Mouse (Mus musculus) neural tube, embryonic 12.5 days (tissue): ENCODE measurements around the gene Trpm7. TPM values are rescaled to one million over a fixed set of nuclear protein-coding genes. Genes with fewer than 3 reads are reported as not detected.

Experiments
- ATAC-seq: fragments of 200-750 bp; cut with Nextera tagmentation; 2 replicates; pipeline ENCODE4 v1.8.0; 2017; ENCODE audit warnings: low read depth, mild to moderate bottlenecking, moderate TSS enrichment, moderate library complexity; ENCODE audit not compliant: low FRiP score
- H3K27ac ChIP-seq: fragments of 300-500 bp; sonication (generic); 2 replicates; pipeline ENCODE4 v1.5.1; 2016
- H3K27me3 ChIP-seq: fragments of 300-500 bp; sonication (generic); replicated peaks from 2 replicates; pipeline ENCODE4 v1.6.1; 2016; ENCODE audit warnings: mild to moderate bottlenecking
- H3K36me3 ChIP-seq: fragments of 300-500 bp; sonication (generic); 2 replicates; pipeline ENCODE4 v1.6.1; 2016; ENCODE audit warnings: mild to moderate bottlenecking
- H3K4me1 ChIP-seq: fragments of 300-500 bp; sonication (generic); 2 replicates; pipeline ENCODE4 v1.6.1; 2016
- H3K4me2 ChIP-seq: fragments of 300-500 bp; sonication (generic); replicated peaks from 2 replicates; pipeline ENCODE4 v1.6.1; 2016; ENCODE audit warnings: mild to moderate bottlenecking
- H3K4me3 ChIP-seq: fragments of 300-500 bp; sonication (generic); 2 replicates; pipeline ENCODE4 v1.5.1; 2016
- H3K9ac ChIP-seq: fragments of 300-500 bp; sonication (generic); 2 replicates; pipeline ENCODE4 v1.6.1; 2016; ENCODE audit warnings: mild to moderate bottlenecking
- H3K9me3 ChIP-seq: fragments of 300-500 bp; sonication (generic); 2 replicates; pipeline ENCODE4 v1.6.1; 2016; ENCODE audit warnings: mild to moderate bottlenecking
- WGBS: fragments of 180-500 bp; shearing (Covaris S2); methylation state at CpG from one replicate; pipeline ENCODE4 v1.1.7; 2016; 5-methylcytosine and 5-hydroxymethylcytosine counted together
- polyA plus RNA-seq: library from polyadenylated mRNA; unstranded; fragments of >200 nt; fragmentation: Nextera tagmentation; extraction: Ambion mirVana; gene quantifications from 2 replicates; pipeline ENCODE4 v1.2.1, GENCODE M21; 2016

Gene Trpm7
- 34.0 and 35.3 TPM in 2 replicates for polyA plus RNA-seq

DNA sequence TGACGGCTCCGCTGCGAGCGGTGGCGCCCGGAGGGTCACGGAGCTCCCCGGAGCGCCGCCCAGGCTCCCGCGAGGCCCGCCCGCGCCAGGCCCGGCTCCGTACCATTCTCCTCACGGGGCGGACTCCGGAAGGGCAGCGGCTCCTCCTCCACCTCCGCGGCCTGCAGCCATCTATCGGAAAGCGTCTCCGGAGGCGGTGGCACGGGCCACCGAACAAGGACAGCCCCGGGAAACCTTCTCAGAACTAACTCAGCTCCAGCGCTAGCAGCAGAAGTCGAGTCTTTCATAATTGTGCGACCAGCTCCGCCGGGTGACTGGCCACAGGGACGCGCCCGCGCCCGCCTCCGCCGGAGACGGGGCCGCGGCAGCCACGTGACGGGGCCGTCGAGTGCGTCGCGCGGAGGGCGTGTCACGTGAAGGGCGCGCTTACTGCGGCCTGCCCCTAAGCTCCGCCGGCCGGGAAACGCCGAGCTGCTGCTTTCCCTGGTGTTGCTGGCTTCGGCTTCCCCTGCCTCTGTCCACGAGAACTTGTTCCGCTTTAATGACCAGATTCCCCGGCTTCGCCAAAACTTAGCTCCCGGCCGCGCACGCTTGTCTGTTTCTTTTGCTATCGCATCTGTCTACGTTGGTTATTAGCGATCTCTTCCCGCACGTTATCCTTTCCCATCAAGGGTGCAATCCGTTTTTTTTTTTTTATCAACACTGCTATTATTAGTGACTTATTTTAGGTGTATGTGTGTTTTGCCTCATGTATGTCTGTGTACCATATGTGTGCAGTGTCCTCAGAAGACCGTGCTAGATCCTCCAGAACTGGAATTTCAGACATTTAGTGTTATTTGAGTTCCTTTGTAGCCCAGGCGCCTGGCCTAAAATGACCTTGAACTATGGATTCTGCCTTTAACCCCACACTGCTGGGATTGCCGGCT is at the start of gene Trpm7:
Gene Trpm7, minus strand, starts transcription at position 360 of the 926 bp plus-strand sequence.
- no peaks in the 10 kb centered on the region for H3K36me3 ChIP-seq
- H3K27me3 ChIP-seq = no peaks in the 10 kb centered on the region
- peak within 1 kb of the TSS; percentile 83 for H3K27ac ChIP-seq
- ATAC-seq = peak; percentile 98
- H3K9me3 ChIP-seq = no peaks in the 10 kb centered on the region
- WGBS = 1% methylated on average over 81 of the region's 81 CpGs
- peak within 1 kb of the TSS; percentile 83 for H3K9ac ChIP-seq
- H3K4me3 ChIP-seq = peak within 1 kb of the TSS; percentile 88
- peak within 1 kb of the TSS; percentile 77 for H3K4me2 ChIP-seq
- peaks cover 5% of the 10 kb centered on the region; the same call in 1 of the 2 replicates for H3K4me1 ChIP-seq

DNA sequence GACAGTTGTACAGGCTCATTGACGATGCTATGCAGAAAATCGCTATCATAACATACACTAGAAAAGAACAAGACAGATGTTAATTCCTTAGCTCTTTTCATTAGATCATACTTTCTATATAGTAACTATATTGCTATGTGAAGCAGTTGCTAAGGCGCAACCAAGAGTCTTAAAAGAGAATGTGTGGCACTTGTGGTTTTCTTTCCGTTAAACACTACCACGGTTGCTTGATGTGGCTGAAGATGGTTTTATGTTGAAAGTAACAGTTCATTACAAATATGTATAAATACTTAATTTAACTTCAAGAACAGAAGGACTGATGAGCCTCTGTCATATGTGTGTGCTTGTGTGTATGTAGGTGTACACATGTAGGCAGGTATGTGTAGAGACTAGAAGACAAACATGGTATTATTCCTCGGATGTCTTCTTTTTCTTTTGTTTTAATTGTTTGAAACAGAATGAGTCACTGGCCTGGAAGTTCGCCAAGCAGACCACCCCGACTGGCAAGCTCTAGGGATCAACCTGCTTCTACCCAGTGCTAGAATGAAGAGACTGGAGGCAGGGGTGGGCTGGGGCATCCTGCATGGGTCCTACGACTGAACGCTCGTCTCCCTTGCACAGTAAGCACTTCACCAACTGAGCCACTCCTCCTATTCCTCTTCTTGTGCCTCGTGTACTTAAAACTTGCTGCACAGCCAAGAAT is 44.5 kb upstream of the Trpm7 start:
- Histone ChIP-seq H3K4me1 (no peaks in the 10 kb centered on the region), H3K4me3 (no peak overlapping the region), H3K9me3 (no peaks in the 10 kb centered on the region), H3K27ac (no peak overlapping the region), H3K4me2 (no peak overlapping the region), H3K36me3 (peaks cover 55% of the 10 kb centered on the region), H3K9ac (no peak overlapping the region), H3K27me3 (no peaks in the 10 kb centered on the region)
- WGBS = 92% methylated on average over 12 of the region's 12 CpGs
- ATAC-seq = no peak

DNA sequence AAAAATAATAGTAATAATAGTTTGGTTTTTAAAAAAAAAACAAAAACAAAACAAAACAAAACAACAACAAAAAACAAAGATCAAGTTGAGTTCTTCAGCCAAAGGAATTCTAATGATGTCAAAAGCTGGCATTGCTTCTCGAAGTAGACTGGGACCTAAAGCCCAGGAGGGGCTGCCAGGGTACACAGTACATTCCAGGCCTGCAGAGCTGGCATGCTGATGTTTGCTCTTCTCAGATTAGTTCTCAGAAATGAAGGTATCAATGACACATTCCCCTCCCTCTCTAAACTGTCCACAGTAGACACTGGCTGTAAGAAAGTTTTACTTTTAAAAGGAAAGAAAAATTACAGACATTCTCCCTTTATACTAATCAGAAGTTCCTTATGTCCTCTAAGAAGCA is 40.2 kb upstream of the Trpm7 start:
- H3K27me3 ChIP-seq = no peaks in the 10 kb centered on the region

DNA sequence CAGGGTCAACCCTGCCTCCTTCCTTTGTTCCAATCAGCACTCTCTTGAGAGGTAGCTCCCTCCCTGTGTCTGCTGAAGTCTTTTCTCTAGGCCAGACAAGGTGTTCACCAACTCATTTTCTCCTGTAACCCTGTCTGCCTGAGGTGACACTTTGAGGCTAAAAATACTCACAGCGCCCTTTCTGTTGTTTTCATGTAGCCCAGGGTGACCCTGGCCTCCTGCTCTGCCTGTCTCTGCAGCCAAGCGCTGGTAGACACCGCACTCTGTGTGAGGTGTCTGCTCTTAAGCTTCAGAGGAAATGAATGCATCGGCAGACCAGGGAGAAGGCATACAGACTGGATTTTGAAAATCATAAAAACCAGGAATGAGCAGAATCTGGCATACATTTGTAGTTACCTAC is 38.1 kb upstream of the Trpm7 start:
- Histone ChIP-seq H3K9ac (no peak overlapping the region), H3K27ac (no peak overlapping the region), H3K36me3 (peaks cover 28% of the 10 kb centered on the region), H3K9me3 (no peaks in the 10 kb centered on the region), H3K4me2 (no peak overlapping the region), H3K4me1 (no peaks in the 10 kb centered on the region), H3K4me3 (no peak overlapping the region), H3K27me3 (no peaks in the 10 kb centered on the region)
- 72% methylated on average over 4 of the region's 4 CpGs for WGBS
- ATAC-seq = no peak

More for the DNA sequence above, 40.2 kb upstream of the Trpm7 start:
- WGBS = 81% methylated on average over 1 of the region's 1 CpGs
- H3K4me1 ChIP-seq = no peaks in the 10 kb centered on the region
- H3K36me3 ChIP-seq = peaks cover 38% of the 10 kb centered on the region
- H3K9ac ChIP-seq = no peak overlapping the region
- no peak overlapping the region for H3K27ac ChIP-seq
- no peak overlapping the region for H3K4me3 ChIP-seq
- no peaks in the 10 kb centered on the region for H3K9me3 ChIP-seq
- ATAC-seq = no peak
- no peak overlapping the region for H3K4me2 ChIP-seq

DNA sequence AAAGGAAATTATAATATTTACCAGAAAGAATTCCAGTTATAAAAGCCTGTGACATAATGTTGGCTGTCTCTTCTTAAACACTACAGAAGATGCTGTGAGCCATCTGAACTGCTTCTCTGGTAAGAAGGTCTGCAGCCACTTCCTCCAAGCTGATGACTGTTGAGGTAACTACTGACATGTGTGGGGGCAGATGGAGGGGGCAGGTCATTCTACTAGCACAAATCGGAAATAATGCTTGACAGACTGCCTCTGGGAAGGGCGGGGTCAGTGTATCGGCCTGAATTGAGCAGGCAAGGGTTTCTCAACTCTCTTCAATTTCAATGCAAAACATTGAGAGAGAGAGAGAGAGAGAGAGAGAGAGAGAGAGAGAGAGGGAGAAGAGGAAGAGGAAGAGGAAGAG is 28.1 kb upstream of the Trpm7 start:
- Histone ChIP-seq H3K9me3 (no peaks in the 10 kb centered on the region), H3K4me1 (no peaks in the 10 kb centered on the region), H3K9ac (no peak overlapping the region), H3K27ac (no peak overlapping the region), H3K27me3 (no peaks in the 10 kb centered on the region), H3K36me3 (peaks cover 34% of the 10 kb centered on the region), H3K4me2 (no peak overlapping the region), H3K4me3 (no peak overlapping the region)
- WGBS = 82% methylated on average over 3 of the region's 3 CpGs
- no peak for ATAC-seq

DNA sequence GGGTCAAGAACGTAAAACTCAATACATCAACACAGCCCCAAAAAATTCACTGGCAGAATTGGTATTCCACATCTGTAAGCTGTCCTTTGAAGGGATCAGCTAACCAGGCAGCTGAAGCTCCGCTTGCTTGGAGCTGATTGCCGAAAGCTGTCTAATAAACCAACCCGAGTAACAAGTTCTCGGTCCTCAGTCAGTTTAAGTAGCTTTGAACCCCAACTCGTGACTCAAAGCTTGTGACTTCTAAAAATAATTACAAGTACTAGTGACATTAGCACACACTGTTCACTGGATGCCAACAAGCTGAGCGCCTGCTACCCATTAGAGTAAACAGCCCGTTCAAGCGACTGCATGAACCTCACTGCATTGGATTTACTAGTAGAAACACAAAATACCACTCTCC is 21.5 kb upstream of the Trpm7 start:
- no peak for ATAC-seq
- Histone ChIP-seq H3K4me1 (no peaks in the 10 kb centered on the region), H3K27ac (no peak overlapping the region), H3K9ac (no peak overlapping the region), H3K27me3 (no peaks in the 10 kb centered on the region), H3K4me2 (no peak overlapping the region), H3K9me3 (no peaks in the 10 kb centered on the region), H3K4me3 (no peak overlapping the region), H3K36me3 (peaks cover 15% of the 10 kb centered on the region)
- WGBS = 94% methylated on average over 9 of the region's 9 CpGs

DNA sequence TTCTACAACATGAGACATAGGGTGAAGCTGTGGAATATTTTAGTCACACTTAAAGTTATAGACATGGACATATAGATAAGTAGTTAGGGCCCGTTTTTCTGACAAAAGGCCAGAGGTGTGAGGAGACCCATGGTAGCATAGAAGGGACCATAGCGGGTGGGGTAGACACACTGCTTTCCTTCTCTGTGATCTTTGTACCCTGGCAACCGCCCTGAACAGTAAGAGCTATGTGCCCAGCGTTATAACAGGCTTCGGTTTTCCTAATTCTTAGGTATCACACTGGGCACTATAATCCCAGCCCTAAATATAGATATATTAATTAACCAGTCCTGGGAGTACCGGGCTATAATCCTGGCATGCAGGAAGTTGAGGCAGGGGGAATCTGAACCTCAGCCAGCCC is 20.9 kb upstream of the Trpm7 start:
- Histone ChIP-seq H3K27ac (no peak overlapping the region), H3K4me3 (no peak overlapping the region), H3K9ac (no peak overlapping the region), H3K4me1 (no peaks in the 10 kb centered on the region), H3K36me3 (peaks cover 13% of the 10 kb centered on the region), H3K4me2 (no peak overlapping the region), H3K27me3 (no peaks in the 10 kb centered on the region), H3K9me3 (no peaks in the 10 kb centered on the region)
- whole genome bisulfite sequencing = 91% methylated on average over 6 of the region's 6 CpGs
- no peak for ATAC-seq

DNA sequence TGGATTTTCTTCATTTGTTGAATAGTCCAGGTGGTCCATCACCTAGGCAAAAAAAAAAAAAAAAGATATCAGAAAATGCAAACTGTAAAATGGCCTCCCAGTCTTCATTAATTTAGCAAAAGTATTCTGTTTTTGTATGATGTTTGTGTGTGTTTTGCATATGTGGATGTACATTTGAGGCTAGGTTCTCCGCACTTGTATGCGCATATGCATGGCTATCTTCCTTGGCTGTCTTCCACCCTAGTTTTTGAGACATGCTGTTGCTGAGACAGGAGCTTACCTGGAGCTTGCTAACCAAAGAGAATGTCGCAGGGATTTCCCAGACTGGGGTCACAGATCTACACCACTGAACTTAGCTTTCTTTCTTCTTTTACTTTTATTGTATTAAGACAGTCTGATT is 18.2 kb upstream of the Trpm7 start:
- WGBS = 90% methylated on average over 3 of the region's 3 CpGs
- no peak overlapping the region for H3K4me3 ChIP-seq
- H3K9ac ChIP-seq = no peak overlapping the region
- H3K36me3 ChIP-seq = peaks cover 10% of the 10 kb centered on the region
- no peaks in the 10 kb centered on the region for H3K9me3 ChIP-seq
- H3K4me2 ChIP-seq = no peak overlapping the region
- no peak overlapping the region for H3K27ac ChIP-seq
- H3K27me3 ChIP-seq = no peaks in the 10 kb centered on the region
- no peak for ATAC-seq
- no peaks in the 10 kb centered on the region for H3K4me1 ChIP-seq

DNA sequence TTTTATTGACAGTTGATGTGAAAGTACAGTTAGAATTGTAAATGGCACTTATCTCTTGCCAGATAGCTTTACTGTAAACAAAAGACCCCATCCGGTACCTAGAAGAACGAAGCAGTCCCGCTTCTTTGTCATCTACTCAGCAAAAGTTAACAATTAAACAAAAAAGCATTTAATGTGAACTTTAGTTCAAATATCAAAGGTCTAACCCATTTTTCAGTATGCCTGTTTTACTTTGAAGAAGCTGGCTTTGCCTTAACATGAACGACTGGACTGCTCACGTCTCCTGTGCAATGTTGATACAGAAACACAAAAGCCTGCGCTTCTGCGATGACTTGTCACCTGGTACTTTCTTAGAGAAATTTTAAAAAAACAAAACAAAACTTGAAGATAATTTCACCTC is 16.3 kb upstream of the Trpm7 start:
- no peak for ATAC-seq
- no peaks in the 10 kb centered on the region for H3K27me3 ChIP-seq
- no peak overlapping the region for H3K4me3 ChIP-seq
- no peak overlapping the region for H3K9ac ChIP-seq
- H3K36me3 ChIP-seq = peaks cover 7% of the 10 kb centered on the region; the same call in 1 of the 2 replicates
- no peak overlapping the region for H3K27ac ChIP-seq
- H3K4me1 ChIP-seq = no peaks in the 10 kb centered on the region
- WGBS = 95% methylated on average over 7 of the region's 7 CpGs
- H3K4me2 ChIP-seq = no peak overlapping the region
- no peaks in the 10 kb centered on the region for H3K9me3 ChIP-seq

DNA sequence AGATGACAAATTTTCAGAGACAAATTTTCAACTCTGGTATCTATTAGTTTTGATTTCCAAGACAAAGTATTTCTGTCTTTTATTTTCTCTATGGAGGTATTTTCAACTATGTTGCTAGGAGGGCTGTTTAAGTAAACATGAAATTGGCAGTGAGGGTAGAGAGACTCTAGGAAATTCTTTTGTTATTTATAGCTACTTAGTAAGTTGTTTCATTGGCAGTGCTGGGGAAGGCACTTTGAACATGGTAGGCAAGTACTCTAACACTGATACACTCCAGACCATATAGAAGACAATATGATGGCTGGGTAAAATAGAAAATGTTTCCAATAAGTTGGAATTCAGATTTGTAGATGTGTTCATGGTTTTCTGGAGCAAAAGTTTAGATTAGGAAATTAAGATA is 15.7 kb upstream of the Trpm7 start:
- no peak overlapping the region for H3K27ac ChIP-seq
- H3K4me2 ChIP-seq = no peak overlapping the region
- no peak for ATAC-seq

DNA sequence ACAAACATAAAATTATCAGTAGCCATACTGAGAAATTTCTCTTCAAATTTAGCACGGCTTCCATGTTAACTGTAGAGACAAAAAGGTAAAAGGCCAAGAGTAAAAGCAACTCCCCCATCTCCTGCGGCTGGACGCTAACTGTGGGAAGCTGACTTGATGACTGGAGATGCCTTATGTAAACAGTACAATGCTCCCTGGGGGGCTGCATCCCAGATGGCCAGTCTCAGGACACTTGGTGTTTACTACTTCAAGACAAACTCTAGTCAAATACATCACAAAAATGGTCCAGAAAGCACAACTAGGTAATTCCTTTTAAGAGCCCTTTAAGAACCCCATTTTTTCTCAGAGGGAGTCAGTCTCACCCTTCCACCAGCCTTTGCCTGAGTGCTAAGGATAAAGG is 11.1 kb upstream of the Trpm7 start:
- Histone ChIP-seq H3K9me3 (no peaks in the 10 kb centered on the region), H3K9ac (no peak overlapping the region), H3K27ac (no peak overlapping the region), H3K4me2 (no peak overlapping the region), H3K4me1 (no peaks in the 10 kb centered on the region), H3K27me3 (no peaks in the 10 kb centered on the region), H3K4me3 (no peak overlapping the region), H3K36me3 (0 out of 2 replicates have a peak, but pooled peaks cover 4% of the 10 kb centered on the region)
- WGBS = 60% methylated on average over 3 of the region's 3 CpGs
- no peak for ATAC-seq

More for the DNA sequence above, 15.7 kb upstream of the Trpm7 start:
- Histone ChIP-seq H3K9me3 (no peaks in the 10 kb centered on the region), H3K4me1 (no peaks in the 10 kb centered on the region), H3K36me3 (peaks cover 7% of the 10 kb centered on the region; the same call in 1 of the 2 replicates), H3K4me3 (no peak overlapping the region), H3K27me3 (no peaks in the 10 kb centered on the region), H3K9ac (no peak overlapping the region)

DNA sequence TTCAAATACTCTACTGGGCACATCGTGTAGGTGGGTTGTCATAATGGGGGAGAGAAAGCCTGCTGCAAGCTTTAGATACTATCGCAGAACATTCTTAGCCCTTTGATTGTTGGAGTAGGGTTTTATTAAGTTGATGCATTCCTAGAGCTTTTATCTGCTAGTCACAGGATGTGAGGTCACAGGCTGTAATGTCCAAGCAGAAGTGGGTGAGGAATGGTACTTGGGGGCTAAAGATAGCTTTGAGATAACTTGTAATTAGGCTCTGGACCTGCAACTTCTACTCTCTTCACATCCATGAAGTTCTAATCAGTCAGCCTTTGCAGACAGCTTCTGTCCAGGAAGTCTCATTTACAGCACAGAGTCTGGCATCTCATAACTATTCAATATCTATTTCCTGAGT is 9.8 kb upstream of the Trpm7 start:
- Histone ChIP-seq H3K27me3 (no peaks in the 10 kb centered on the region), H3K27ac (no peak overlapping the region), H3K36me3 (no peaks in the 10 kb centered on the region), H3K4me2 (no peak overlapping the region), H3K9ac (no peak overlapping the region), H3K4me1 (no peaks in the 10 kb centered on the region), H3K4me3 (no peak overlapping the region), H3K9me3 (no peaks in the 10 kb centered on the region)
- no peak for ATAC-seq
- WGBS = 82% methylated on average over 2 of the region's 2 CpGs
